Mouse (Mus musculus) thymus, postnatal 10 days (tissue): ENCODE results near the gene Mindy3.
"Not testable (repeated sequence)": the region's sequence is repeated elsewhere in the genome, so short reads cannot be mapped to it uniquely, and the experiment has no call there.

Experiments
- DNase-seq, 2 experiments: peaks; one replicate each; pipeline ENCODE4 v3.0.0; 2021; ENCODE audit warnings: low spot score in 2 of 2

Mindy3 gene

DNA sequence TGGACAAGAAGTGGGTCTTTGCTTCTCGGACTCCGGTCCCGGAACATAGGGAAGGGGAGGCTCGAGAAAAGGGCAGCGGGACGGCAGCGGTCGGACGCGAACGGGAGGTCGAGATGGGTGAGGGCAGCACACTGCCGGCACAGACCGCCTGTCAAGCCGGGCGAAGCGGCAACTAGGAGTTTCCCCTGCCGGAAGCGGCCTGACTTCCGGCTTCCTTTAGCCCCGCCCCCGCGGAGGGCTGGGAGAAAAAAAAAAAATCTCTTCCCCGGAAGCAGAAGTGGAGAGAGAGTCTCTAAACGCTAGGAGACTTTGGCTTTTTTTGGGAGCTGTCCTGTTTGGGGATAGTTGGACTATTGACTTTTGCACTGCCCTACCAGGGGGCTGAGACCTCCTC, at the start of gene Mindy3:
Gene Mindy3, minus strand, starts transcription at position 209 of the 394 bp plus-strand sequence.
- DNase-seq = peak; percentile 88 to 91

DNA sequence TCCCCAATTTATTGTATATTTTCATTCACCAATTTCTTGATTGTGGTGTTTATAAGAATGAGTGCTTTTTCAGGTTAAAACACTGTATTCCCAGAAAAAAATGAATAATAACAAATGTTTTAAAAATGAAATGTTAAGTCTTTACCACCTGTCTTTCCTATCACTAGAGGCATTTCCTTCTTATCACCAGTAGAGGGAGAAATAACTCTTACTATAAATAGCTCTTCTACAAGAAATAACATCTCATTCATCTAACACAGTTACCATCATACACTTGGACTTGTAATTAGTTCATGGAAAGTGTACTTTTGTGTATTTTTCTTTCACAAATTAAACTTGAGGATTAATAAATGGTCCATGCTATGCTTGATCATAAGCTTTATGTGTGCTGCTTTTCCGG, 40.5 kb upstream of the Mindy3 start:
- no peak for DNase-seq

DNA sequence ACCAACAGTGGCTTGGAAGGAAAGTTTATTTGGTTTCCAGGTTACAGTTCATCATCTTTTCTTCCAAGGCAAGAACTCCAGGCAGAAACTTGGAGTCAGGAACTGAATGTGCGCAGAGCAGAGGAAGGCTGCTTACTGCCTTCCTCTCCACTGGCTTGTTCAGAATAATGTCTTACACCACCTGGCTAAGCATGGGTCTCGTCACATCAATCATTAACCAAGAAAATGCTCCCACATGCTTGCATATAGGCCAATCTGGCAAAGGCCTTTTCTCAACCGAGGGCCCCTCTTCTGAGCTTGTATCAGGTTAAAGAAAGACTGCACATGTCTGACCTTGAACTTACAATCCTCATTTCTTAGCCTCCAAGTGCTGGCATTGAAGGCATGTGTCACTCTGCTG, 30.8 kb upstream of the Mindy3 start:
- no peak for DNase-seq

DNA sequence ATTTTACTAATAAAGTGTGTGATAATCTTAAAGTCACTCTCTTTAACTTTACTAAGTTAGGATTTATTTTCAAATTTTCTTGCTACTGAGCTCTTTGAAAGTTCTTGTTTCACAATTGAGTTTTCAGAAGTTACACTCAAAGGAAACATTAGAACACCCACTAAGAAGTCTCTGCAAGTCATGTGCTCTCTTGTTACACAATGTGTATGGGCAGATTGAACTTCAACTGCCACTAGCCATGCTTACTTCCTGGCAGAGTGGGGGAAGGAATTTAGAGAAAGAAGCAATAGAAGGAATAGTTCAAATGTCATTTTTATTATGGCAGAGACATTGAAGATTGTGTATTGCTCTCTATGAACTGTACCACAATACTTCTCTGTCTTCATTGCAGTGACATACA, 20.9 kb upstream of the Mindy3 start:
- no peak for DNase-seq

DNA sequence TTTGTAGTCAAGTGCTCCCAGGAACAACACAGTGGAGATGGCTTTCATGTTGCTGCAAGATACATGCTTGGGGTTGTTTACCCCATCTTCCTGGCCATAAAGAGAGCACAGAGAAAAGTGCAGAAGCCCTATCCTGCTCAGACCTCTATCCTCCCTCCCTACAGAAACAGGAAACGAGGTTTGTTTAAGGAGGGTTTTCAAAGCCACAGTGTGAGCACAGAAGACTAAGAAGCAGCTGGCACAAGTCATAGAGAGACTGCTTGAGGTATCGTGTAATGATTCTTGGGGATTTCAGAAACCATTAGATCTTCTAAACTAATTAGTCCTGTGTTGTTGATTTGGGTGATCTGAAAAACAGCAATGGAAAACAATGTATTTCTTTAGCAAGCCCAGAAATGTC, 20.3 kb upstream of the Mindy3 start:
- DNase-seq = peak in 1 of 2 experiments; percentile 37

DNA sequence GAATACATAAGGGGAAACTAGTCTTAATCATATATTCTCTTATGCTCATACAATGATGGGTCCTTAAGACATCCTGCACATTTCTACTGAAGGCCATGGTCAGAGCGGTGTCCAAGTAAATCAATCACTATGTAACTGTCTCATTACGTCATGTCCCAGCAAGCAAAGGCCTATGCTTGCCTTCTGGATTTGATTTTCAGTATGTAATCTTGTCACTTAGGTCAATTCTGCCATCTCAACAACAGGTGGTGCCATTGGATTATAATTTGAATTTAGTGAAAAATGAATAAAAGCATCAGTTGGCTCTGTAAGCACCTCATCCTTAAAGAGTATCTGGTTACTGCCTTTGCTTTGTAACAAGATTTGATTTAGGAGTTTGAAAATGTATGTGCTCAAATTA, 18.9 kb upstream of the Mindy3 start:
- peak in 1 of 2 experiments; percentile 19 for DNase-seq

DNA sequence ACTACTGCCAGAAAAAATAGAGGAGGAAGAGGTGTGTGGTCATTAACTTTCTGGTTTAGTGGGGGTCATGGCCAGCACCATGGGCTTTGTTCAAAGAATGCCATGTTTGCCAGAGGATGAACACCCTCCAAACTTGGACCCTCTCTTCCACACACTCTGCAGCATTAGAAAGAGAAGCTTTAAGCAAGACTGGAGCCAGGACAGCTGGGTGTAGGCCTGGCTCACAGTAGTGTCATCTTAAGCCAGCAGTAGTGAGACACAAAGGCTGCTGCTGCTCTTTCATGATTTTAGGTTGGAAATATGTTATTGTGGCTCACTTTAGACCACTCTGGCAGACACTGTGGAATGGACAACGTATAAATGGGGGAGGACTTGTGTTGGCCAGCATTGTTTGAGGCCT, 12.8 kb upstream of the Mindy3 start:
- DNase-seq = no peak

DNA sequence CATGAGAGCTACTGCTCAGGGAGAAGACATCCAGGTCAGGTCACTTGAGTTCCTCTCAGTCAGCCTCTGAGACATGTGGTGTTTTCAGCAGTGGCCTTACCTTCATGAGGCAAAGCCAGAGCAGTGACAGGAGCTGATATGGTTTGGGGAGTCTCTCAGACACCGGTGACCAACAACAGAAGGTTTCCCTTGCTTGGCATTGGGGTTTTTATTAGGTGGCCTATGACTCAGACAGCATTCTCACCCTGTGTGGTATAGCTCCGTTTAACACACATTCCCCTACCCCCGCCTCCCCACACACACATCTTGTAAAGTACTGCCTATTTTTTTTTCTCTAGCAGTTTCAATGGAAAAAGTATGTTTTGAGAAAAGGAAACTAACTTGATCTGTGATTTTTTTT, 5.1 kb upstream of the Mindy3 start:
- no peak for DNase-seq

DNA sequence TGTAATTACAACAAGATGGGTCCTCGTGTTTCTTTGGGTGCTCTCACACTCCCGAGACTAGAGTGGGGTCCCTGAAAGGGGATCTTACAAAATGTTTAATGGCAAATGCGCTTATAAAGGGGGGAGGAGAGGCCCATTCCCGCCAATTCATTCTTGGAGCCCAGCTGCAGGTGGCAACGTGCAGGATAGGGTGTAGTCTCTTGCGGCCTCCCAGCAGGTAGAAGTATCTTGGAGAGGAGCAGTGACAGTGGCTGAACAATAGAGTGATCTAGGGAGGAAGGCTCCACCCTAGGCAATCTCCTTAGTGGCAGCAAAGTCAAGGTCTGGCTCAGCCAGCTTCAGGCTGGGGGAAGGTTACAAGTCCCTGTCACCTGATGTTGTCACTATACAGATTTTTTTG, 4.2 kb upstream of the Mindy3 start:
- DNase-seq = not testable (repeated sequence)

DNA sequence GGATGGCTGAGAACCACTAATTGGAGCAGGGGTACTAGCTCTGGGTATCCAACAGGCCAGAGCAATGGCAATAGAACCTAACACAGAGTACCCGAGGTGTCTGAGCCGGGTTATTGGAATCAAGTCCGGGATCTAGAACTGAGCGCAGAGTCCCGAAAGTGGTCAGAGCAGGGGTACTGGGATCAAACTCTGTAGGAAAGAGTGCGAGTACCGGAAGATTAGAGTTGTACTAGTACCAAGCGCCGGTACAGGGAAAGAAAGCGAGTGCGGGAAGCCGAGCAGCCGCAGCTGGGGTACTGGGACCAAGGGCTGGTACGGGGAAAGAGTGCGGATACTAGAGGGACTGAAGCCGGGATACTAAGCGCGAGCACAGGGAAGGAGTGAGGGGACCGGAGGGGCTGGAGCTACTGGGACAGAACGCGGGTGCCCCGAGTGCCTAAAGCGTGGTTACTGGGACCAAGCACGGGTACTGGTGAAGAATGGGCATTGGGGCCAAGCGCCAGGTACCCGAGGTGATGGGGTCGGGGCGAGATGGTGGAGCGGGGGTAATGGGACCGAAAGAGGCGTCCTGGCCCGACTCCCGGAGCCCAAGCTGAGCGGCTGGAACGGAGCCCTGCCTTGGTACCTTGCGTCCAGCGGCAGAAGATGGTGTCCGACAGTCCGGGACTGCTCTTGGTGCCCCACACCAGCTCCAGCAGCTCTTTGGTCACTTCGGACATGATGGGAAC, 572 bp downstream of the Mindy3 start:
- peak in 1 of 2 experiments; percentile 26 for DNase-seq

DNA sequence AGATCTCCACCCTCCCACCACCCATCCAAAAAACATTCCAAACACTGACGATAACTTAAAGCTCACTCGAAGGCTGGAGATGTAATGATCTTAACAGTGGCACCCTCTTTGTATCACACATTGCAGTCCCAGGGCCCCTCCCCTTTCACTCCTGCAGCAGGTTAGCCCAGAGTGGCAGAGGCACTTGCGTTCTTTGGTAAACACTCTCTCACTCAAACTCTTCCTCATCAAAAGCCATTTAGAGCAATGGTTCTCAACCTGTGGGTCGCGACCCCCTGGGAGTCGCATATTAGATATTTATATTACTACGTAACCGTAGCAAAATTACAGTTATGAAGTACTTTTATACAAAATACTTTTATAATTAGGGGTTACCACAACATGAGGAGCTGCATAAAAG, 1.1 kb downstream of the Mindy3 start:
- DNase-seq = peak in 1 of 2 experiments; percentile 8

DNA sequence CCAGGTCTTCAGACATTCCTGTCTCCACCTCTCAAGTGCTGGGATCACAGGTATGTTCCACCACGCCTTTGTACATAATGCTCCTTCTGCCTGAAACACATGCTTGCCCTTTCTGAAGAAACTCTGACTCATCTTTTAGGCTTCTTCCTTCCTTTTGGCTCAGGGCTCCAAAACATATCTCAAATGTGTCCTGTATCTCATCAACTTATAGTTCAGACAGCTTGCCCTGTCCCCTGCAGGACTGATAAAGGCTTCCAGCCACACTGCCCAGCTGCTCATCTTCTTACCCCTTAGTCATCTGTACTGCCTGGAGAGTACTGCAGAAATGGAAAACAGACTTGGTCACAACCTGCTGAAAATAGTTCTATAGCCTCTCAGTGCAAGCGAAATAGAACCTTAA, 7.0 kb downstream of the Mindy3 start:
- no peak for DNase-seq

DNA sequence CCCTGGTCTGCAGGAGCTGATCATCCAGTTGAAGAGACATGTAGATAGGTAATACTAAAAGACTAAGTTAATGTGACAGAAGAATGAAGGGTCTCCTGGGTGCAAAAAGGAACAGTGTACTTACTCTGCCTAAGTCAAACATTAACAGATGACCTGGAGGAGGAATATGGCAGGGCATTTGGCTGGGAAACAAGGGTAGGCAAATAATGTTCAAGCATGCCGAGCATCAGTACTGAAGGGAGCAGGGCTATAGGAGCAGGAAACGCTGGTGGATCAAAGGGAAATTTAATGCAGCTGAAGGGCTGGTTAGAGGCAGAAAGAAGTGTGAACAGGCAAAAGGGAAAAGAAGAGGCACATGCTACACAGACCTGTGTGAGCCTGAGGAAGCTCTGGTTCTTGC, 8.1 kb downstream of the Mindy3 start:
- no peak for DNase-seq

DNA sequence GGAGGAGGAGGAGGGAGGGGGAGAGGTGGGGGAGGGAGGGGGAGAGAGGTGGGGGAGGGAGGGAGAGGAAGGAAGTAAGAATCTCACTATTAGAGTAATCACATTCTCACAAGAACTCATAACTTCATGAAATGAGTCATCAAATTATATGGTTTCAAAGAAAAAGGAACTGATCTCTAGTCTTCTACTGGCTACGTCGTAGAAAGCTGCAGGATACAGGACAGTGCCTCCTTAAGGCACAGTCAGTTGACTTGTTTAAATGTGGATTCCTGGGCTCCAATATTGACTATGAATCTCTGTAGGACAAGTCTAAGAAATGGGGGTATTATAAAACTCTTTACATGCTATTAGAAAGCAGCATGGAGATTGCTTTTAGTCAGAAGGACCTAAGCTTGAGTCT, 12.5 kb downstream of the Mindy3 start:
- DNase-seq = no peak

DNA sequence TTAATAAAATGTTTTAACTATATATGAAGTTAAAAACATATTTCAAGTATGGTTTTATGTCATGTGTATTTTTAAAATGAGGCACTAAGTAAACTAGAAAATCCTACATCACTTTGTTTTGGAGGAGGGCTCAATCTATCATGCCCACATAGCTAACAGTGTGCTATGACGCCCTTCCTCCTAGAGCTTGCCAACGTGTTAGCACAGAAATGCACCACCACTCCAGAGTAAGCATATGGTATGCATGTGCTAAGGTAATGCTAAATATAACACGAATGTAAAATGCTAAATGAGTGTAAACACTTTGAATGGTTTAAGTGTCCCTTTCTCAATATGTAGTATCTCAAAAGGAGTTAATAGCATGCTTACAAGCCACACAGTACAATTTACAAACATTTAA, 16.8 kb downstream of the Mindy3 start:
- DNase-seq = no peak

DNA sequence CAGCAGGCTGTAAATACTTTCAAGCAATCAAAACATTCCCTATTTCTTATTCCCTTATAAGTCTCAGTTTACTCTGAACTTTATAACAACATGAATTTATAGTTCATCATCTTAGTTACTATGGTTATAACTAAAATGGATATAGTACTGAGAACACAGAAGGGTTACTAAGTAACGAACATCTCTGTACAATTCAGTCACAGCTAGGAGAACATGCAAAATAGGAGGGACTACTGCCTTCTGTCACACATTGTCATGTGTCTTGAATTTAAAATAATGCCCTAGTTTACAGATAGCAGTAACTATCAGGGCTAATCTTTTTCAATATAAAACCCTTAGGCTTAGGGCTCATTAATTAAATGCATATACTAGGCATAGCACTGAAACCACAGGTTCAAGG, 18.1 kb downstream of the Mindy3 start:
- DNase-seq = no peak

DNA sequence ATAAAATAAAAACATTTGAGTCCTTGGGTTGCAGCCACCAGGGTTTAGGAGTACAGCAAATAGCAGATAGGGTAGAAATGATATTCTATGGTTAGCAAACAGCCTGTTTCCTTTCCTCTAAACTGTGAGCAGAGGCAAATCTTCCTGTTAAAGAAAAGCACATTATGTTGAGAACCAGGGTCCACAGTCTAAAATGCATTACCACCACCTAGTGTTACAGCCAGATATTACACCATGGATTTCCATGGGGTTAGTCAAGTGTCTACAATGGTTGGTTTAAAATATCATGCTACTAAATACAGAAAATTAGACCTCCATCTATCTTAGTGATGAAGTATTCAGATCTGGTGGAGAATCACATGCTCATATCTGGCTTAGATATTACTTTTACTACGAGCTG, 30.2 kb downstream of the Mindy3 start:
- DNase-seq = peak in 1 of 2 experiments; percentile 38

DNA sequence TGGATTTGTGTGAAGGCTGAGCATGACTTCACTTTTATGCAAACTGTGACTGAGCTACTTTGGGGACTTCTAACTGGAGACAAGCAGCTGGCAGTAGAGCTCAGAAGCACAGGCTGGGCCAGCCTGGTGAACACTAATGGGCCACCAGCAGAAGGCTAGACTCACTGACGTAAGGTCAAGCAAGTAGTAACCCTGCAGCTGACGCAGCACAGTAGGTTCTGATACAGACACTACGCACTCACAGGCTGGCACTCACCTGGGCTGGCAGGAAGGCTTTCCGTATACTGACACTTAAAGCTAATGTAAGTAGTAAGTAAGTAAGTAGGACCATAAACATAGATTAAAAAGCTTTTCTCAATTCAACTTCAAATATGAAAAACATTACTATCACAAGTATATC, 30.7 kb downstream of the Mindy3 start:
- no peak for DNase-seq

DNA sequence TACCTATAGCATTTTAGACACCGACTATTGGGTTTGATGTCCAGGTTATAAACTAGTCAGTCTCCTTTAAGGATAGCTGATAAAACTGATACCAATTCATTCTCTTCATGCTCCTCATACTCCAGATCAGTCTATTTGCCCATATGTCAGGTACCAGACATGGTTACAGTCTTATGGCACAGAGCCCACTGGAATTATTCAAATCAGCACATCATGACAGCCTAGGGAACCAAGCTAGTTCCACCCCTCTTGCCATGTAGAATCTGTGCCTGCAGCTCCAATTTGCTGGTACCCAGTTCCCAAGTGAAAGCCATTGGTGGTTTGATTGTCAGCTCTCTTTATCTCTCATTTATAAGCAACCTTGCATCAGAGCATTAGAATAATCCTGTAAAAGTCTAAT, 34.9 kb downstream of the Mindy3 start:
- no peak for DNase-seq

DNA sequence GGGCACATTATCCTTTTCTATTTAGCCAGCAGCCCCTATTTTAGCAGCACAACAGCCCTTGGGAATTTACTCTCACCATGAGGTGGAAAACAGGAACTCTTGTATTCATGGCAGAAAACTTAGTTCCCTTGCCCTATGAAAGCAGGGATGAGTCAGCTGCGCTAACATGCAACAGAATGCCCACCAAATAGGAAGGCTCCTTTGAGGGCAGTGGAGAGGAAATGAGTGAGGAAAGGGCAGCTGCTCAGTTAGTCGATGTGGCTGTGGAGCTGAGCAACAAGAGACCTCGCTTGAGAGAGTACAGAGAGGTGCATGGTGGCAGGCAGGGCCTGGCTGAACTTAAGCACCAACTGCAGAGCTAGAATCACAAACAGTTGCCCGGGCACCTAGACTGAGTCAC, 36.6 kb downstream of the Mindy3 start:
- no peak for DNase-seq

DNA sequence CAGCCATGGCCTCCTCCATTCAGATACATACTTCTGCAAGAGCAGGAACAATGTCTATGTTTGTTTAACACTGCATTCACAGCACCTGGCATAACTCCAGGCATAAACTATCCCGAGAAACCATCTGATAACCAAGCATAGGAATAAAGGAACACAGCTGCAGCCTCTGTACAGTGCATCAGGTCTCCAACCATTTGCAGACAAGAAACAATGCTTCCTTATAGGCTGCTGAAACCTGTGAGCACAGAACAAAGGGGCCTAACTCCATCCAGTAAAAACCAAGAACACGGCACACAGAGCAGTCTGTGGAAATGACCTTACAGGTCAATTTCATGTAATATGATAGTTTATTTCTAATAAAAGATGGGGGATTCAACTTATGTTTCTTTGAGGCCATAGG, 39.0 kb downstream of the Mindy3 start:
- no peak for DNase-seq

DNA sequence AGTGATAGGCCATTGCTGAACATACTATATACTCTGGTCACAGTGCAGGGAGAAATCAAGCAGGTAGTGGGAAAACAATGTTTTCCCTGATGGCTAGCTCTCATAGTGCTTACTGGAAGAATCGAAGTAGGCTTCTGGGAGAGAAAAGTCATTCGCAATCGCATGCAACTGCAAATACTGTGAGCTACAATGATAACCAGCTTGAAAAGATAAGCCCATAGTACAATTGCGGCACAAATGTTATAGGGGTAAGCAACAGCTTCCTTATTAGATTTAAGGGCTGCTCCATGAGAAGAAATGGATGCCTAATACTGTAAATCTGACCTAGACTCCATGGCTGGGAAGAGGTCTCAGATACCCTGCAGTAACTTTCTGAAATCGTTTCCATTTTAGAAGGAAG, 40.7 kb downstream of the Mindy3 start:
- no peak for DNase-seq

DNA sequence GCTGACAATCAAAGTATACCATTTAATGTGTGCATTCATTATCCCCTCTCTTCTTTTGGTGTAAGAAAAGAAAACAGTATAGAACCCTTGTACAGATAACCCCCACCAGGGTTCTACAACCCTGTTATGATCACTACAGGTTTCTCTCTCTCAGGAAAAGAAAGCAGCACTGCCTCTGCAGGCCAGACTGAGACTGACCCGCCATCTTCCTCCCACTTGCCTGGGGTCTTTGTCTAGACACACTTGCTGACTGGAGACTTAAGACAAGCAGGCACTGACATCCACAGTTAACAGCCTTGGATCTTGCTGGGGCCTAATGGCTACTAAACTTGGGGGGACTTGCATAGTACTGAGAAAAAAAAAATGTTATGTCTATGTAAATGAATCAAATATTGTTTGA, 42.2 kb downstream of the Mindy3 start:
- no peak for DNase-seq

DNA sequence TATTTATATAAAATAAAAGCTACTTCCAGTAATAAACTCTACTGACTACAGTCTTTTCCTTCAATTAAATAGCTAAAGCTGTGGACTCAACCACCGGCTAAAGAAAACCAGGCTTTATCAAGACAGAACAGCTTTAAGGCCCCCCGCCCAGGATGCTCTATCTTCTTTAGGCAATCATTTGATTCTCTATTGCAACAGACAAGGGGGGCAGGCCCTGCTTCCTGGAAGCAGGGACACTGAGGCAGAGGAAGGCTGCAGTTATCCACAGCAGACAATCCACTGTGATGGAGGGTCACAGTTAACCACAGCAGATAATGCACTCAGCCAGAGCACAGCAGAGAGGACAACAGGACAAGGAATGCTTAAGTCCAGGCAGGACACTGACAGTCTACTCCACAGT, 46.4 kb downstream of the Mindy3 start:
- DNase-seq = no peak
